Comparison of ENCODE assay signal across 27 mouse cellular contexts in the genomic region with DNA sequence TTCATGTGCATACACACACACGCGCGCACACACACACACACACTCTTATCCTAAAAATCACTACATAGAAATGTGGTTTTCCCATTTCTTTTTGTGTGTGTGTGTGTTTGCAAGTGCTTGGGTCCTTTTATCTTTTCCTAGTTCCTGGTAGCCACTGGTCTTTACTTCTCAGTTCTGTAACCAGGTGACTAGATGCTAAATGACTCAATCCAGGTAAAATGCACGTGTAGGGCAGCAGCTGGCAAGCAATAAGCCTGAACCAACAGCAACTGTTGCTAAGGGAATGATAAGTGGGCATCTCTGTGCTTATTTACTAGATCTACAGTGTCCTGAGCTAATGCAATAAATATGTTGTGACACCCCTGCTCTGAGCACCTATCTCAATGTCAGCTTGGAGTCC. TPM values are rescaled to one million over a fixed set of nuclear protein-coding genes. Genes with fewer than 3 reads are reported as not detected.
"Had no signal": no experiment of that assay in that cellular context is flagged by ENCODE, and none has a peak within 500 bp of the region (broad histone marks: within the 10 kb centered on the region; RNA-seq: fewer than 3 reads in every experiment).

No protein-coding gene starts in this region.

- ATAC-seq: hindbrain, postnatal 0 days; liver, embryonic 12.5 days had no signal

- H3K4me3 ChIP-seq: heart, adult 2 months; heart, embryonic 13.5 days; heart, embryonic 15.5 days; hindbrain, embryonic 13.5 days; hindbrain, embryonic 15.5 days; kidney, embryonic 15.5 days; left cerebral cortex, adult 2 months; limb, embryonic 13.5 days; limb, embryonic 15.5 days; liver, embryonic 12.5 days had no signal

- DNase-seq: gastrocnemius, postnatal 14 days; gastrocnemius, postnatal 36 days; heart, adult 11 months; heart, adult 2 months; heart, postnatal 14 days; heart, postnatal 36 days; kidney, adult 11 months; kidney, adult 2 months; kidney, adult 9 months; kidney, postnatal 14 days; kidney, postnatal 36 days; layer of hippocampus, adult 9-11 months; left cerebral cortex, postnatal 4 days had no signal

- H3K4me2 ChIP-seq: heart, embryonic 11.5 days; heart, embryonic 13.5 days; heart, embryonic 15.5 days; hindbrain, embryonic 13.5 days; hindbrain, embryonic 15.5 days; kidney, embryonic 15.5 days; limb, embryonic 13.5 days; limb, embryonic 15.5 days; liver, embryonic 12.5 days had no signal

- H3K9me3 ChIP-seq: heart, embryonic 13.5 days; heart, embryonic 15.5 days; hindbrain, embryonic 13.5 days; hindbrain, embryonic 15.5 days; kidney, embryonic 15.5 days; limb, embryonic 13.5 days; limb, embryonic 15.5 days; liver, embryonic 12.5 days had no signal

- H3K27me3 ChIP-seq: heart, embryonic 13.5 days; heart, embryonic 15.5 days; hindbrain, embryonic 13.5 days; hindbrain, embryonic 15.5 days; kidney, embryonic 15.5 days; limb, embryonic 13.5 days; limb, embryonic 15.5 days; liver, embryonic 12.5 days had no signal

- H3K36me3 ChIP-seq: heart, embryonic 13.5 days; heart, embryonic 15.5 days; hindbrain, embryonic 15.5 days; kidney, embryonic 15.5 days; limb, embryonic 13.5 days; liver, embryonic 12.5 days had no signal

- H3K9ac ChIP-seq: heart, embryonic 13.5 days; heart, embryonic 15.5 days; hindbrain, embryonic 13.5 days; hindbrain, embryonic 15.5 days; kidney, embryonic 15.5 days; limb, embryonic 13.5 days; limb, embryonic 15.5 days; liver, embryonic 12.5 days; liver, embryonic 14.5 days had no signal

- H3K27ac ChIP-seq: heart, adult 2 months; heart, embryonic 13.5 days; heart, embryonic 15.5 days; hindbrain, embryonic 13.5 days; hindbrain, embryonic 15.5 days; hindbrain, postnatal 0 days; kidney, embryonic 15.5 days; kidney, postnatal 0 days; left cerebral cortex, adult 2 months; limb, embryonic 13.5 days; limb, embryonic 15.5 days; liver, embryonic 12.5 days; liver, embryonic 14.5 days had no signal

RNA-seq across cellular contexts. Expression of a gene that starts 42.6 kb away (rescaled TPM):
- total RNA-seq: gastrocnemius, adult 8-10 months had no signal
